Mouse (Mus musculus): Measurements from ENCODE around the gene Ccdc9b. TPM values are rescaled to one million over a fixed set of nuclear protein-coding genes. Genes with fewer than 3 reads are reported as not detected.

Gene Ccdc9b
- polyA plus RNA-seq, 1 experiment from 2014 or later, result 0.52 TPM

DNA sequence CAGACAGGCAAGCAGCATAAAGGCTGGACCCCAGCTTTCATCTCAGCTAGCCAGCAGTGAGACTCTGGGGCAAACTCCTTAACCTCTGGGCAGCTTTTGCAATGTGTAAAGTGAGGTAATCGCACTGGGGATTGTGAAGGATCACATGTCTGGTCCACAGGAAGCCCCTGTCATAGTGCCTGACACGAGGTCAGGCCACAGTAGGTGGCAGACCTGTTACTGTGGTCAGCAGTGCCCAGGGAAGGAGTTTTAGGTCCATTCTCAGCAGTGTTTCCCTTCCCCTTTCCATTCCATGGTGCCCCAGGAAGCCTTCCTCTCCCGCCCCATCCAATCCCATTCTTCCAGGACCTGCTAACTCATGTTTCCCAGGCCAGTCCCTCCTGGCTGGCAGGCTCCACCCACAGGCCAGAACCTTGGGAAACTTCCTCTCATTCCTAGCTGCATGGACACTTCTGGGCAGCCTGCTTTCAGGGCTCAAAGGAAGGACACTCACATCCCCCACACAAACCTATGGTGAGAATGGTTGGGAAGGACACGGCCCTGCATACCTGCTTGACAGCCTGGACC is 52.7 kb downstream of the Ccdc9b start:
- ATAC-seq (replicated peaks; ENCODE audit: insufficient number of reproducible peaks, low FRiP score, low TSS enrichment, low read depth), result no peak
- Histone ChIP-seq H3K36me3 (replicated peaks; ENCODE audit: control insufficient read depth, insufficient read depth, low read depth, low read length) (no peaks in the 10 kb centered on the region), H3K27me3 (ENCODE audit: control insufficient read depth, insufficient read depth, low read length) (peaks cover 73% of the 10 kb centered on the region), H3K4me2 (ENCODE audit: low read depth, low read length) (no peak overlapping the region), H3K27ac (replicated peaks; ENCODE audit: low read depth, low read length) (no peak overlapping the region), H3K4me3 (ENCODE audit: low read depth, low read length) (no peak overlapping the region), H3K9ac (replicated peaks; ENCODE audit: low read length) (no peak overlapping the region), H3K9me3 (replicated peaks; ENCODE audit: control insufficient read depth, low read length) (no peaks in the 10 kb centered on the region), H3K4me1 (ENCODE audit: control insufficient read depth, insufficient read depth, low read length) (peaks cover 3% of the 10 kb centered on the region; the same call in 1 of the 2 replicates)
- DNase-seq (ENCODE audit: low spot score), result no peak
- WGBS, result 27% methylated on average over 4 of the region's 4 CpGs

DNA sequence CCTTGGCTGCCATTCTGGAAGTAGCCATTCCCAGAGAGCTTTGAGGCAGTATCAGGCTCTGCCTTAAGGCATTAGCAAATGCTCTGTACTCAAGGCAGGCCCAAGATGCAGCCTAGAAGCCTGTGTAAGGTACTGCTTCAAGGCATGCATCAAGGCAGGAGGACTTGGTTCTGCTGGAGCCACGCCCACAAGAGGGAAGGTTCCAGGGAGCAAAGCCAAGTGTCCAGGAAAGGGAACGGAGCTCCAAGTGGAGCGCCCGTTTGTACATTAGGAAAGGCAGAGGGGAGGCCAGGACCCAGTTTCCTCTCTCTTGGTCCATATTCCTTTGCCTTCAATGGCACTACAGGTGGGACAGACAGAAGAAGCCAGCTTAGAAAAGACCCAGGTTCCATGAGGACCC is 54.0 kb downstream of the Ccdc9b start:
- Histone ChIP-seq H3K27me3 (ENCODE audit: control insufficient read depth, insufficient read depth, low read length) (peaks cover 86% of the 10 kb centered on the region), H3K4me1 (ENCODE audit: control insufficient read depth, insufficient read depth, low read length) (peaks cover 8% of the 10 kb centered on the region), H3K36me3 (replicated peaks; ENCODE audit: control insufficient read depth, insufficient read depth, low read depth, low read length) (no peaks in the 10 kb centered on the region), H3K4me3 (ENCODE audit: low read depth, low read length) (no peak overlapping the region), H3K27ac (replicated peaks; ENCODE audit: low read depth, low read length) (no peak overlapping the region), H3K9me3 (replicated peaks; ENCODE audit: control insufficient read depth, low read length) (no peaks in the 10 kb centered on the region), H3K4me2 (ENCODE audit: low read depth, low read length) (no peak overlapping the region), H3K9ac (replicated peaks; ENCODE audit: low read length) (no peak overlapping the region)
- DNase-seq (ENCODE audit: low spot score) (no peak), ATAC-seq (replicated peaks; ENCODE audit: insufficient number of reproducible peaks, low FRiP score, low TSS enrichment, low read depth) (no peak)
- WGBS, result 73% methylated on average over 4 of the region's 4 CpGs

DNA sequence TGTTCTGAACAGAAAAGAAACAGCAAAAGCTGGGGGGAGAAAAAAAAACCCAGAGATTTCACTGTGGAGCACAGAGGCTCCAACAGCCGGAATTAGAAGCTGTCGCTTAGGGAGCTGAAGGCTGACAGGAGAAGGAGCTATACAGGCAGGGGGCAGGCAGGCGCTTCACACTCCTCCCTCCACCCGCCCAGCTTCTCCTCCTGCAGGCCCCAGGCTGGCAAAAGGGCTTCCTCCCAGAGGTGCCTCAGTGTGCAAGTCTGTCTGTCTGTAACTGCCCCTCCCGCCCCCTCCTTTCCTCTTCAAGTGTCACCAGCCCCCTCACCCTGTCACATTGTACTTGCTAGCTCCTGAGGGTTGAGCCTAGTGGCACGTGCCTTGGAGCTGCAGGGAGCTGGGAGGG is 56.0 kb downstream of the Ccdc9b start:
- Histone ChIP-seq H3K27me3 (ENCODE audit: control insufficient read depth, insufficient read depth, low read length) (peaks cover 93% of the 10 kb centered on the region), H3K4me1 (ENCODE audit: control insufficient read depth, insufficient read depth, low read length) (peaks cover 12% of the 10 kb centered on the region)
- 3% methylated on average over 6 of the region's 6 CpGs for WGBS

More for the DNA sequence above, 56.0 kb downstream of the Ccdc9b start:
- Histone ChIP-seq H3K9ac (replicated peaks; ENCODE audit: low read length) (no peak overlapping the region), H3K27ac (replicated peaks; ENCODE audit: low read depth, low read length) (no peak overlapping the region), H3K9me3 (replicated peaks; ENCODE audit: control insufficient read depth, low read length) (no peaks in the 10 kb centered on the region), H3K36me3 (replicated peaks; ENCODE audit: control insufficient read depth, insufficient read depth, low read depth, low read length) (no peaks in the 10 kb centered on the region), H3K4me3 (ENCODE audit: low read depth, low read length) (no peak overlapping the region), H3K4me2 (ENCODE audit: low read depth, low read length) (no peak overlapping the region)
- DNase-seq (ENCODE audit: low spot score) (no peak), ATAC-seq (replicated peaks; ENCODE audit: insufficient number of reproducible peaks, low FRiP score, low TSS enrichment, low read depth) (no peak)

Other genes with a start within 250 kb of the Ccdc9b start
- gene Bmf, start 213.0 kb downstream of the Ccdc9b start, polyA plus RNA-seq (2014; fragmentation: Nextera tagmentation; extraction: Ambion mirVana), result 5.0 and 5.1 TPM in 2 replicates
- gene Bub1b, start 164.4 kb downstream of the Ccdc9b start, polyA plus RNA-seq (2014; fragmentation: Nextera tagmentation; extraction: Ambion mirVana), result 131 and 135 TPM in 2 replicates
- 0.50 and 0.92 TPM in 2 replicates for gene Pak6, start 99.4 kb downstream of the Ccdc9b start, polyA plus RNA-seq (2014; fragmentation: Nextera tagmentation; extraction: Ambion mirVana)
- 0.04 TPM in 1 of 2 replicates, not detected in the other for gene Ankrd63, start 58.7 kb downstream of the Ccdc9b start, polyA plus RNA-seq (2014; fragmentation: Nextera tagmentation; extraction: Ambion mirVana)
- 0.22 and 0.40 TPM in 2 replicates for gene Plcb2, start 34.2 kb downstream of the Ccdc9b start, polyA plus RNA-seq (2014; fragmentation: Nextera tagmentation; extraction: Ambion mirVana)
- gene Inafm2, start 16.9 kb downstream of the Ccdc9b start, polyA plus RNA-seq (2014; fragmentation: Nextera tagmentation; extraction: Ambion mirVana), result 22.8 and 25.8 TPM in 2 replicates
- not detected in 2 replicates for gene Phgr1, start 10.1 kb upstream of the Ccdc9b start, polyA plus RNA-seq (2014; fragmentation: Nextera tagmentation; extraction: Ambion mirVana)
- gene Disp2, start 17.1 kb upstream of the Ccdc9b start, polyA plus RNA-seq (2014; fragmentation: Nextera tagmentation; extraction: Ambion mirVana), result 1.5 and 1.8 TPM in 2 replicates
- gene Knstrn, start 51.3 kb upstream of the Ccdc9b start, polyA plus RNA-seq (2014; fragmentation: Nextera tagmentation; extraction: Ambion mirVana), result 176 and 195 TPM in 2 replicates
- gene Ivd, start 99.3 kb upstream of the Ccdc9b start, polyA plus RNA-seq (2014; fragmentation: Nextera tagmentation; extraction: Ambion mirVana), result 53.7 and 62.2 TPM in 2 replicates
- gene Bahd1, start 137.7 kb upstream of the Ccdc9b start, polyA plus RNA-seq (2014; fragmentation: Nextera tagmentation; extraction: Ambion mirVana), result 1.1 and 1.2 TPM in 2 replicates
- 31.8 and 32.0 TPM in 2 replicates for gene Chst14, start 163.8 kb upstream of the Ccdc9b start, polyA plus RNA-seq (2014; fragmentation: Nextera tagmentation; extraction: Ambion mirVana)